Mouse (Mus musculus): Measurements from ENCODE around the gene Appl2.

Appl2 gene

GRCm38 (mm10) chr10:83630899-83631298 lies 17.6 kb downstream of the Appl2 start:
- peak; percentile 96 for DNase-seq

GRCm38 (mm10) chr10:83629878-83630277 lies 18.7 kb downstream of the Appl2 start:
- DNase-seq = no peak

DNA sequence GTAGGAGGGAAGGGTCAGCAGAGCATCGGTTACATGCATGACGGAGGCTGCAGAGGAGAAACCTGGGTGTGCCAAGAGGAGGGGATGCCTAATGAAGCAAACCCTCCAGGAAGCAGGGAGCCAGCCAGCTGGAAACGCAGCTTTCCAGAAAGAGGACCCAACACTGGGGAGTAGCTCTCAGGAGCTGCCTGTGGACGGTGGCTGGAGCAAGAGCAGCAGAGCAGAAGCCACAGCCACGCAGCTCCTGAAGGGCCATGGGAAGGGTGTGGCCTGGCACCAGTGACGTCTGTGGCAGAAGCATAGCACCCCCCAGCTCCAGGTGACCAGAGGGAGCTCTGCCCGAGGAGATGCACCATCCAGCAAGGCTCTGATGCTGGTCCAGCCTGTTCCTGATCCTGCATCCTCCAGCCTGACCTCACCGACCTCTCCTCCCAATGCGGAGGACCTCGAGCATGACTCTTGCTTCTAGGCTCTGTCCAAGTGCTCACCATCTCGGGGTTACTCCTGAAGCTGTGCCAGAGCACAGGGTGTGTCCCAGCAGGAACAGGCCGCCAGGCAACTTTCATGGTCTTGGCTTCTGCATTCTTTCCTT lies 19.3 kb downstream of the Appl2 start:
- DNase-seq = peak; percentile 77

GRCm38 (mm10) chr10:83628241-83628640 lies 20.3 kb downstream of the Appl2 start:
- DNase-seq = peak; percentile 49

- DNase-seq = no peak
Measured at GRCm38 (mm10) chr10:83627113-83627687, 21.3 kb downstream of the Appl2 start.

- peak; percentile 90 for DNase-seq
Measured at GRCm38 (mm10) chr10:83624841-83625240, 23.7 kb downstream of the Appl2 start.

GRCm38 (mm10) chr10:83624065-83624464 lies 24.5 kb downstream of the Appl2 start:
- DNase-seq = peak; percentile 65

GRCm38 (mm10) chr10:83620350-83621055 lies 28.0 kb downstream of the Appl2 start:
- peak; percentile 97 for DNase-seq

- peak; percentile 89 for DNase-seq
Measured at GRCm38 (mm10) chr10:83618819-83619440, 29.6 kb downstream of the Appl2 start.

GRCm38 (mm10) chr10:83617366-83617765 lies 31.2 kb downstream of the Appl2 start:
- peak; percentile 69 for DNase-seq

DNA sequence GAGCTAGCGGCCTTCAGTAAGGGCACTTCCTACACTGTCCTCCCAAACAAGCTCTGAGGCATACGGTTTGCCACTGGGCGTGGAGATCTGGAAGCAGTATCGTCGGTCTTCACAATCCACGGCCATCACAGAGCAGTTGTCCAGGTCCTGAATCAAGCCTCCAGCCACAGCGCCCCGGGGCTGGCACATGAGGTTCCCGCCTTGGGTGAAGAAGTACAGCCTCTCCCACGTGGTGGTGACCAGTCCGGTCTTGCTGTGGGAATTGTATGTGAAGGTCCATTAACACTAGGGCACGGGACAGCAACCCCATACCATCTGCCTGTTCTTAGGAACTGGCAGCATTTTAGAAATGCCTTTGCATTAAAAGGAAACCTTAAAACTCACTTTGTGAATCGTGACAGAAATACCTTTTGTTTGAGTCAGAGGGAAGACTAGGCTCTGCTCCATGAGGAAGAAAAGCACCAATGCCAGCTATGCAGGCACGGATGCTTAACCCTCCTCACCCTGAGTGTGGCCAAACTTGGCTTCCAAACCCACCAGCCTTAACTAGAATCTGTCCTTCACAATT lies 35.8 kb downstream of the Appl2 start:
- no peak for DNase-seq

DNA sequence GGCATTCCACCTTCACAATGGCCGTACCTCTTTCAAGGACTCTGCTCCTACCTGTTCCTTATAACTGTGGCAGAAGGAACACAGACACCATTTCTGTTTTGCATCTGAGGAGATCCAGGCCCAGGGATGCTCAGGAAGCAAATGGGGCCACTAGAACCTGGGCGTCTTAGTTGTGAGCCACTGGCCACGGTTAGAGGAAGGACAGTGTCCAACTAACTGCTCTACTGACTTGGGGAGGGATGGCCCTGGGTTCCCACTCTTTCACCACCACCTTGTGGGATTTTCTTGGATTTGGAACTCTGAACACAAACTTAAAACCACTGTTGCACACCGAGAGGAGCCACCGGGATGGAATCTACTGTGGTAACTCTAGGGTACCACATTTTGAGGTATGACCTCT lies 36.7 kb downstream of the Appl2 start:
- no peak for DNase-seq

DNA sequence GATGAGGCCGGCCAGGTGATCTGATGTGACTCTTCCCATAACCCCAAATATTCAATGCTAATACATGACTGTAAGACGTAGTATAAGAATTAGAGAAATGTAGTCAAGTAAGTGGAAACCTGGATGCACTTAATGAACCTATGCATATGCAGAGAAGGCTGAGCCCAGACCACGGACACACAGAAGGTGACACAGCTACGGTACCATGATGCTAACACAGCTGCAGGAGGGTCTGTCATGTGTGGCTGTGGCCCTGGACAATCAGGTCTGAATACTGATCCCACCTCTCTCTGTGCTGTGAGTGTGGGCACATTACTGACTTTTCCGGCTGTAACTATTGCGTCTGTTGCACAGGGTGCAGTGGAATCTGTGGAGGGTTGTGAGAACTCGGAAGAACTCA lies 38.0 kb downstream of the Appl2 start:
- DNase-seq = peak; percentile 3

DNA sequence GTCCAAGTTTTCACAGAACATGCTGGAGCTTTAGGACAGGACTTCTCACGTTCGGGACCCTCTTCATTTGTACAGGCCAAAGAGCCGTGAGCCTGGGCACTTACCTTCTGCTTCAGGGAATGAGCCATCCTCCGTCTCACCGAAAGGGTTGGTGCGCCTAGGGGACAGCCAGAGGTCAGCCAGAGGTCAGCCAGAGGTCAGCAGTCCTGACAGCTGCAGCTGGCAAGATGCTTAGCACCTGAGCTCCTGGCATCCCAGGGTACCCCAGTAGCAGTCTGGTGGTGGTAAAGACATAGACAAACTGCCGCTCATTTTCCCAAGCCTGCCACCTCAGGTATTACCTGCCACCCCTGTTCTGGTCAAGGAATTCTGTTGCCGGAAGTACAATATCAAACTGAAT lies 39.9 kb downstream of the Appl2 start:
- DNase-seq = peak; percentile 9

- DNase-seq = no peak
Measured at GRCm38 (mm10) chr10:83607111-83607510, 41.4 kb downstream of the Appl2 start.

DNA sequence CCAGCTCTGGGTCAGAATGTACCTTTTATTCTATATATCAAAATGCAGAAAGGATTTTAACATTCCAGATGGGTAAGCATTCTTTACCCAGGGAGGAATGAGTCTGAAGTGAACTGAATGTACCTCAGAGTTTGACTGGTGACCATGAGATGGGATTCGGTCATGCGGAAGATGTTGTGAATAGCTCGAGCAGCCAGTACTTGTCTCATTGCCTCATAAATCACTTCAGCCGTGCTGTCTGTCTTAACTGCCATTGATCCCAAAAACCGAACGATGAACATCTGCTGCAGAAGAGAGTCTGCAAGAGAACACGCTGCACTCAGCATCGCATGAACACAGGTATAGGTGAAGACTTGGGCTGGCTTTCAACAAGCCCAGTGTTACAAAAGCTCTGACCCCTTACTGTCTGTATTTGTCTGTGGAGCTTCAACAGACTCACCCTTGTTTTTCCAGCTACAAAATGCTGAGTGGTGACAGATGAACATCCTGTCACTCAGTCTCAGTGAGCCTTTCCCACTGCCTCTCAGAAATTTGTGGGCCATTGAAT lies 42.8 kb downstream of the Appl2 start:
- peak; percentile 22 for DNase-seq

DNA sequence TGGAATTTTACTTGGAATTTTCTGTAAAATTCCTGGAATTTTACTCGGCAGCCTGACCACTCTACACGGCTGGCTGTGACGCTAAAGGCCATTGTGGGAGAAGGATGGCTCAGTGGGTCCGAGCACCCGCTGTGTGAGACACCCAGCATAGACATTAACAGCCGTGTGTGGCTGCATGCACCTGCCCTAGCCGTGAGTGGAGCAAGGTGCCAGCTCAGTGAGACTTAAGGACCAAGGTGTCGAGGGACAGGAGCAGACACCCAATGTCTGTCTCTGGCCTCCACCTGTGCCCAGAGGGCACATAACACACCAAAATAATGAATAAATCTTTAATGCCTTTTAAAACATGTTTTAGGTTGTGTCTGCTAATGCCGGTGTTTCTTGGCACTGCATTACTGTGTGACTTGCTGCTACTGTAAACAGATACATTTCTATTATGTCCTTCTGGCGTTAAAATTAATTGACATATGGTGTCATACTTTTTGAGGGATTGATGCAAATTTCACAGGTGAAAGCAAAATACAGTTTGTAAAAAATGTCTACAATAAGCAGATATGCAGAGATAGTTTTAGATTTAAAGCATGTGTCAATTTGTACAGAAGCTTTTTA lies 44.5 kb downstream of the Appl2 start:
- peak; percentile 44 for DNase-seq

GRCm38 (mm10) chr10:83600650-83601049 lies 47.9 kb downstream of the Appl2 start:
- DNase-seq = no peak

DNA sequence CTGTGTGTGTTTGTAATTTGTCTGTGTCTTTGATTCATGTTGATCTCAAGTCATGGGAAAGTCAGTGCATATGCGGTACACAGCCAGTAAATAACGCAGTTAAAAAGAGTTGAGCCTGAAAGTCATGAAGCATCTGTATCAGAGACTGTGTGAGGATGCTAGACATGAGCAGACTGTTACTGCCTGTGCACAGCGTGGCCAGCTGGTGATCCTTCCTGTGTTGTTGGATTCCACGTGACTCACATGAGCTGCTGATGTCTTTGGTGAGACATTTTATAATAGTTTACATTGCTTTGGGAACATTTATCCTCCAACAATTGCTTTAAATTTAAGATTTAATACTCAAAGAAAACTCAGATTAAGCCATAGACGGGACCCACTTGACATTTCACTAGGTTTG lies 54.0 kb downstream of the Appl2 start:
- DNase-seq = no peak

DNA sequence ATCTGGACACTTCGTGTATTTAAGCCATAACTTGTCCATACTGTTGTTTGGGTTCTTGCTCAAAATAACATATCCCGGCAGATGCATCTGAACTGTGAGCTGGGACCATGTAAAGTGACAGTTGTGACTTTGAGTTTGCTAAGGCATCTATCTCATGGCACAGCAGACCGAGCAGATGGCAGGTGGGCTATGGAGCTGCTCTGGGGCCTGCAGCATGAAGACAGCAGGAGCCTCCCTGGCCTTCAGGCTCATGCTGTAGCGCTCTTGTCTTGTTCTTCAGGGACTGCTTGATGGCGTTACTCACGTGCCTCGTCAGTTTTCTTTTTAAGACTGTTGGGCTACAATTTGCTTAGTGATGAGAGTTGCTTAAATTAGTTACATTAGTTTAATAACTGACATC lies 55.9 kb downstream of the Appl2 start:
- peak; percentile 56 for DNase-seq

DNA sequence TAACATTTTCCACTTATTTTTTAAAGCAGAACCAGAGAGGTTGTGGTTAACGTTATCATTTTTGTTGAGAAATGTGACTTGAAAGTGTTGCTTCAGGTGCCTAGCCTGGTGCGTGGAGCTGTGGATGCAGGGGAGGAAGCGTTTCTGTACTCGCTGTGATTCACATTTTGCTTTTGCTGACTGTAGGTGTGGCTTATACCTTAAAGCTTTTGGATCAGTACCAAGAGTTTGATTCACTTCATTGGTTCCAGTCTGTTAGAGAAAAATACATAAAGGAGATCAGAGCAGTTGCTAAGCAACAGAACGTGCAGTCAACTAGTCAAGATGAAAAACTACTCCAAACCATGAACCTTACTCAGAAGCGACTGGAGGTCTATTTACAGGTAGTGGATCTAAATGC lies 57.7 kb downstream of the Appl2 start:
- no peak for DNase-seq

All from cerebellum, adult 9-11 months (tissue).